Mouse (Mus musculus): Measurements from ENCODE around the gene Dad1.
A peak's percentile ranks its signal among the peaks of the same experiment; 100 is the strongest.
"Not testable (repeated sequence)": the region's sequence is repeated elsewhere in the genome, so short reads cannot be mapped to it uniquely, and the experiment has no call there.

Dad1 gene

GRCm38 (mm10) chr14:54249326-54249725 is 4.6 kb downstream of the Dad1 start:
- no peak for DNase-seq (ENCODE audit: extremely low read depth, low read depth)

- DNase-seq (ENCODE audit: extremely low read depth, low read depth) = no peak
Measured at GRCm38 (mm10) chr14:54246232-54246631, 7.7 kb downstream of the Dad1 start.

- no peak for DNase-seq (ENCODE audit: extremely low read depth, low read depth)
Measured at GRCm38 (mm10) chr14:54244183-54244582, 9.7 kb downstream of the Dad1 start.

GRCm38 (mm10) chr14:54240542-54240941 is 13.4 kb downstream of the Dad1 start:
- DNase-seq (ENCODE audit: extremely low read depth, low read depth) = no peak

GRCm38 (mm10) chr14:54239002-54239736 is 14.7 kb downstream of the Dad1 start:
- DNase-seq (ENCODE audit: extremely low read depth, low read depth) = peak; percentile 54

GRCm38 (mm10) chr14:54236881-54237280 is 17.0 kb downstream of the Dad1 start:
- no peak for DNase-seq (ENCODE audit: extremely low read depth, low read depth)

- no peak for DNase-seq (ENCODE audit: extremely low read depth, low read depth)
Measured at GRCm38 (mm10) chr14:54235825-54236540, 17.9 kb downstream of the Dad1 start.

GRCm38 (mm10) chr14:54234231-54235040 is 19.5 kb downstream of the Dad1 start:
- no peak for DNase-seq (ENCODE audit: extremely low read depth, low read depth)

- no peak for DNase-seq (ENCODE audit: extremely low read depth, low read depth)
Measured at GRCm38 (mm10) chr14:54233559-54234143, 20.3 kb downstream of the Dad1 start.

- no peak for DNase-seq (ENCODE audit: extremely low read depth, low read depth)
Measured at GRCm38 (mm10) chr14:54232811-54233558, 20.9 kb downstream of the Dad1 start.

- DNase-seq (ENCODE audit: extremely low read depth, low read depth) = no peak
Measured at GRCm38 (mm10) chr14:54232143-54232542, 21.8 kb downstream of the Dad1 start.

GRCm38 (mm10) chr14:54231176-54231956 is 22.5 kb downstream of the Dad1 start:
- DNase-seq (ENCODE audit: extremely low read depth, low read depth) = no peak

GRCm38 (mm10) chr14:54230638-54231150 is 23.2 kb downstream of the Dad1 start:
- no peak for DNase-seq (ENCODE audit: extremely low read depth, low read depth)

GRCm38 (mm10) chr14:54229849-54230248 is 24.1 kb downstream of the Dad1 start:
- DNase-seq (ENCODE audit: extremely low read depth, low read depth) = not testable (repeated sequence)

- DNase-seq (ENCODE audit: extremely low read depth, low read depth) = no peak
Measured at GRCm38 (mm10) chr14:54228933-54229713, 24.8 kb downstream of the Dad1 start.

GRCm38 (mm10) chr14:54228501-54228900 is 25.4 kb downstream of the Dad1 start:
- no peak for DNase-seq (ENCODE audit: extremely low read depth, low read depth)

GRCm38 (mm10) chr14:54227911-54228451 is 25.9 kb downstream of the Dad1 start:
- peak; percentile 49 for DNase-seq (ENCODE audit: extremely low read depth, low read depth)

GRCm38 (mm10) chr14:54226911-54227811 is 26.7 kb downstream of the Dad1 start:
- DNase-seq (ENCODE audit: extremely low read depth, low read depth) = peak; percentile 64
